Mouse (Mus musculus) macrophage (primary cell): ENCODE measurements around the gene Syne3. TPM values are rescaled to one million over a fixed set of nuclear protein-coding genes. Genes with fewer than 3 reads are reported as not detected.

ENCODE experiments used
- H3K27ac ChIP-seq: fragments of 350-480 bp; formaldehyde crosslinking; 2 replicates; pipeline ENCODE4 v1.9.0; 2021
- H3K36me3 ChIP-seq: fragments of 350-480 bp; formaldehyde crosslinking; 2 replicates; pipeline ENCODE4 v1.9.0; 2021; ENCODE audit errors: inconsistent target
- H3K4me3 ChIP-seq: fragments of 350-480 bp; formaldehyde crosslinking; 2 replicates; pipeline ENCODE4 v1.9.0; 2021; ENCODE audit errors: inconsistent target
- H3K79me2 ChIP-seq: fragments of 350-480 bp; formaldehyde crosslinking; 2 replicates; pipeline ENCODE4 v1.9.0; 2021; ENCODE audit errors: inconsistent target
- WGBS: methylation state at CpG from one replicate; pipeline ENCODE4 v1.1.7; 2026; ENCODE audit warnings: inconsistent platforms; ENCODE audit not compliant: missing documents; 5-methylcytosine and 5-hydroxymethylcytosine counted together
- polyA plus RNA-seq: library from polyadenylated mRNA; stranded (reverse); fragments of 250-400 nt; gene quantifications from 3 replicates; pipeline ENCODE4 v1.2.4, GENCODE M21; 2018; ENCODE audit warnings: inconsistent platforms

Syne3 gene
- polyA plus RNA-seq, 1 experiment from 2014 or later: 6.4 TPM

- WGBS: 26% methylated on average over 9 of the region's 9 CpGs
- Histone ChIP-seq H3K36me3 (no peaks in the 10 kb centered on the region), H3K79me2 (peaks cover 98% of the 10 kb centered on the region), H3K4me3 (no peak overlapping the region), H3K27ac (peak overlapping the region; percentile 71)
These were observed 8.9 kb downstream of the Syne3 start for GRCm38 (mm10) chr12:105000487-105001283.

GRCm38 (mm10) chr12:104999171-104999570 lies 10.4 kb downstream of the Syne3 start:
- H3K36me3 ChIP-seq: no peaks in the 10 kb centered on the region
- peaks cover 98% of the 10 kb centered on the region for H3K79me2 ChIP-seq
- 29% methylated on average over 8 of the region's 8 CpGs for WGBS
- H3K27ac ChIP-seq: peak overlapping the region; percentile 71
- H3K4me3 ChIP-seq: no peak overlapping the region

DNA sequence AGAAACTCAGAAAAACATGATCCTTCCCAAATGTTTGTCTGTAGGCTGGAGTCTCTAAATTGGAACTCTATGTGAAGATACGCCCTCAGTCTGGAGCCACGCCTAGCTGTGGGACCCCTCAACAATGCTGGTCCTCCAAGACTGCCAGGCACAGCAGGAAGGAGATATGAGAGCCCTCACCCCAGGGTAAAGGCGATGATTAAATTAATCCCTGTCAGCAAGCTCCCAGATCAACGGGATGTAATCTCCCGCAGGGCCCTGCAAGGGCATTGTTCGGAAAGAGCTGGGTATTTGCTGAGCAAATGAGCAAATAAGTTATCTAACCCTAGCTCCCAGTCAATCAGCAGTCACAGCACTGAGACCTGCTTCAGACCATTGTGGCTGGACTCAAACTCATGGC lies 11.1 kb downstream of the Syne3 start:
- peak overlapping the region; percentile 71; the same call in 1 of the 2 replicates for H3K27ac ChIP-seq

GRCm38 (mm10) chr12:104997641-104998293 lies 11.8 kb downstream of the Syne3 start:
- Histone ChIP-seq H3K4me3 (no peak overlapping the region), H3K79me2 (peaks cover 98% of the 10 kb centered on the region), H3K36me3 (no peaks in the 10 kb centered on the region), H3K27ac (peak overlapping the region; percentile 71)
- 21% methylated on average over 10 of the region's 10 CpGs for WGBS

More for the DNA sequence above, 11.1 kb downstream of the Syne3 start:
- WGBS: 98% methylated on average over 6 of the region's 6 CpGs
- no peaks in the 10 kb centered on the region for H3K36me3 ChIP-seq
- peaks cover 98% of the 10 kb centered on the region for H3K79me2 ChIP-seq
- H3K4me3 ChIP-seq: no peak overlapping the region

GRCm38 (mm10) chr12:104997159-104997558 lies 12.4 kb downstream of the Syne3 start:
- 71% methylated on average over 10 of the region's 10 CpGs for WGBS
- H3K4me3 ChIP-seq: no peak overlapping the region
- H3K36me3 ChIP-seq: no peaks in the 10 kb centered on the region
- H3K27ac ChIP-seq: peak overlapping the region; percentile 71
- peaks cover 98% of the 10 kb centered on the region for H3K79me2 ChIP-seq

GRCm38 (mm10) chr12:104996012-104996728 lies 13.4 kb downstream of the Syne3 start:
- Histone ChIP-seq H3K36me3 (no peaks in the 10 kb centered on the region), H3K4me3 (no peak overlapping the region), H3K27ac (no peak overlapping the region; the same call in 1 of the 2 replicates), H3K79me2 (peaks cover 98% of the 10 kb centered on the region)
- WGBS: 71% methylated on average over 8 of the region's 9 CpGs

DNA sequence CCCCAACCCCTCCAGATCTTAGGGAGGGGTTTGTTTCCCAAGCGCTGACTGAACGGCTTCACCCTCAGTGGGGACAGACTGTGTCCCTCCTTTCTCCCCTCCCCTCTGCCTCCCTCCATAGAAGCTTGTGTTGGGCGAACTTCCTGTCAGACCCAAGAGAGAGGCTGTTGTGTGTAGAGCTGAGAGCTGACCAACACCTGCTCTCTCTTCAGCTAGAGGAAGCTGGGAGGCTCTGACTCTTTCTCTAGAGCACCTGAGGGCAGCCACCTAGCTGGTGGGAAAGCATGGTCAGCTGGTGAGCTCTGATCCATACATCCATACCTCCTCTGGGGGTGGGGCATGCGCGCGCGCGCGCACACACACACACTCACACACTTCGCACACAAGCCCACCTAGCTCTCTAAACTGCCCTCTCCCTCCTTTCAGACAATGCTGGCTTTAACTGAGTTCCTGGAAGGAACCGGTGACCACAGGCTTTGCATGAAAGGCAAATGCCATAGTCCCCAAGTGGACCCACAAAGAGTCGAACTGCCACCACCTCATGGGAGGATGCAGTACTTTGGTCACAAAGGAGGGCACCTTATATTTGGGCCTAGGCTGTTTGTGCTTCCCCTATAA lies 14.2 kb downstream of the Syne3 start:
- Histone ChIP-seq H3K27ac (peak overlapping the region; percentile 8; the same call in 1 of the 2 replicates), H3K79me2 (peaks cover 100% of the 10 kb centered on the region), H3K36me3 (no peaks in the 10 kb centered on the region), H3K4me3 (no peak overlapping the region)
- WGBS: 70% methylated on average over 10 of the region's 12 CpGs

DNA sequence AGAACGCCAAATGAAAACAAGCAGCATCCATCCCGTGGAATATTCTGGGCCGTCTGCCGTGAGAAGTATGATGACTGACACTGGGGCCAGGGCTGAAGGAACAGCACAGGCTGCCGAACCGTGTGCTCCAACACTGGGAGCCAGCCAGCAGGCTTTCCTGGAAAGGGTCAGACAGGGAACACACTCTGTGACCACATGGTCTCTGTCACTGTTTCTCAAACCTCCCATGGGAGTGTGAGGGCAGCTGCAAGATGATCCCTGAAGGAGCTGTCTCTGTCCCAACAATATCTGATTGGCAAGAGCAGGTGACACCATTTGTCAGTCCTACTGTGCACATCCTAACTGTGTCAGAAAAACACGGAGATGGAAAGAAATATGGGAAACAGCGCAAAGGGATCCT lies 16.8 kb downstream of the Syne3 start:
- 83% methylated on average over 8 of the region's 8 CpGs for WGBS
- Histone ChIP-seq H3K27ac (peak overlapping the region; percentile 78), H3K4me3 (no peak overlapping the region), H3K36me3 (no peaks in the 10 kb centered on the region), H3K79me2 (peaks cover 100% of the 10 kb centered on the region)

GRCm38 (mm10) chr12:104992123-104992741 lies 17.4 kb downstream of the Syne3 start:
- H3K36me3 ChIP-seq: no peaks in the 10 kb centered on the region
- no peak overlapping the region for H3K4me3 ChIP-seq
- 37% methylated on average over 10 of the region's 10 CpGs for WGBS
- peaks cover 100% of the 10 kb centered on the region for H3K79me2 ChIP-seq
- H3K27ac ChIP-seq: peak overlapping the region; percentile 78

DNA sequence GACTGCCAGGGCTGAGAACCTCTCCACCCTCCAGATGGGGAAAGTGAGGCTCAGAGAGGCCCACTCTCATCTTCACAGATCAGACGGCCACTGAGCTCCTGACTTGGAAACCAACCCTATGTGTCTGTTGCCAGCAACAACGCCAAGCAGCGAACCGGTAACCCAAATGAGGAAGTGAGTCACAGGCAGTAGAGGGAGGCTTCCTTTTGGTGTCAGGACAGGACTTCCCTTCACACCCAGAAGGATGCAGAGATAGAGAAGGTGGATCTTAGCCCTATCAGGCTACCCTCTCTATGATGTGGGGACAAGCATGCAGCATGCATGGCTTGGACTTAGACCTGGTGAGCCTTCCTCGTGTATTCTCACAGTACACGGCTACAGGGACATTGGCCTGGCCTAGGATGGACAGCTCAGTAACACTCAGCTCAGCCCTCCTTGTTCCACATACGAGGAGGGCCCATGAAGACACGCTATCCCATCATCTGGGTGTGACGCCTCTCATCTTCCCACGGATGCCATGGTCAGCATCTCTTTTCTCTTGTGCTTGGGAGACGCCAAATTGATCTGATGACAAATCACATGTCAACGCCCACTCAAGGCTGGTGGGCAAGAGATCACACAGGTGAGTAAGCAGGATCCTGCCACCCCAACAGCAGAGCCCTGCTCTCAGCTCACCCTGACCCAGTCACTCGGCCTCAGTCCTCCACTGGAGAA lies 18.7 kb downstream of the Syne3 start:
- H3K36me3 ChIP-seq: no peaks in the 10 kb centered on the region
- whole genome bisulfite sequencing: 35% methylated on average over 13 of the region's 13 CpGs
- peaks cover 100% of the 10 kb centered on the region for H3K79me2 ChIP-seq
- H3K27ac ChIP-seq: peak overlapping the region; percentile 78
- H3K4me3 ChIP-seq: no peak overlapping the region

DNA sequence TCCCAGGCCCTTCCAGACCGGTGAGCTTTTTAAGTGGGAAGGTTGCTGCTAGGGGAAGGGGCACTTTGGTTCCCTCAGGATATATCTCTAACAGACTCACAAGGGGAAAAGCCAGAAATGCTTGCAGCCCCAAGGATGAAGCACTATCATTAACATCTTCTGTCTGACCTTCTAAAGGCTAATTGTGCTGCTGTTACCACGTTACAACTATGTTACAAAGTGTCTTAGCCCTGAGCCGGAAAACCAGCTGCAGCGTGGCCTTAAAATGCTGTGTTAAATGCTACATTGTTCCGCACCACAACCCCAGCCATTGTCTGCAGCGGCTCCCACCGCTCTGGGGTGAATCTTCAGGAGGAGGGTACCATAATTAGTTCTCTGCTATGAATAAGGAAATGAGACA lies 21.7 kb downstream of the Syne3 start:
- Histone ChIP-seq H3K79me2 (peaks cover 100% of the 10 kb centered on the region), H3K4me3 (no peak overlapping the region), H3K27ac (no peak overlapping the region), H3K36me3 (no peaks in the 10 kb centered on the region)
- WGBS: 97% methylated on average over 7 of the region's 7 CpGs

DNA sequence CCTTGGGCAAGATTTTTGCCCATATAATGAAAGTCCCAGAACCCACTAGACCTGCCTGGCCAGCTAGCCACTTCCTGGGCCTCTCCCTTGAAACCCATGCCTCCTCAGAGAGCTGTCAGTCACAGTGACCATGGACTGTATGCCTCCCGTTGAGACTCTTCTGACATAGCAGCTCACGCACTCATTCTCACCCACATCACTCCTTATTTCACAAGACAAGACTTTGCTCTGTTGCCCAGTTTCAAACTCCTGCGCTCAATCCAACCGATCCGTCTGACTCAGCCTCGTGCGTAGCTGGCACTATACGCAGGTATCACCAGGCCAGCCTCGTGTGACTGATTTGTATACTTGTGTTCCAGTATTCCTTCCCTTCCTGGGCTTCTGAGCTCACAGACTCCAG lies 22.8 kb downstream of the Syne3 start:
- peaks cover 100% of the 10 kb centered on the region for H3K79me2 ChIP-seq
- H3K27ac ChIP-seq: no peak overlapping the region
- WGBS: 73% methylated on average over 4 of the region's 9 CpGs
- H3K4me3 ChIP-seq: no peak overlapping the region
- H3K36me3 ChIP-seq: no peaks in the 10 kb centered on the region

GRCm38 (mm10) chr12:104986001-104986400 lies 23.6 kb downstream of the Syne3 start:
- Histone ChIP-seq H3K27ac (peak overlapping the region; percentile 7; the same call in 1 of the 2 replicates), H3K79me2 (peaks cover 100% of the 10 kb centered on the region), H3K4me3 (no peak overlapping the region), H3K36me3 (no peaks in the 10 kb centered on the region)
- WGBS: 95% methylated on average over 2 of the region's 2 CpGs
